Mouse (Mus musculus) liver, embryonic 14.5 days (tissue): ENCODE measurements around the gene Selenos. TPM values are rescaled to one million over a fixed set of nuclear protein-coding genes. Genes with fewer than 3 reads are reported as not detected.

Experiments used
- ATAC-seq: fragments of 200-750 bp; cut with Nextera tagmentation; 2 replicates; pipeline ENCODE4 v1.8.0; 2017; ENCODE audit warnings: moderate number of reproducible peaks, mild to moderate bottlenecking, moderate library complexity; ENCODE audit not compliant: insufficient read depth
- DNase-seq, 3 experiments: peaks; one replicate each; pipeline ENCODE4 v3.0.0-alpha.2; 2012 to 2013; ENCODE audit warnings: low read depth in 3 of 3, low spot score in 3 of 3
- H3K27ac ChIP-seq: fragments of 300-500 bp; sonication (generic); 2 replicates; pipeline ENCODE4 v1.5.1; 2014; ENCODE audit warnings: moderate library complexity, mild to moderate bottlenecking, control low read depth, inconsistent platforms
- H3K27me3 ChIP-seq: fragments of 300-500 bp; sonication (generic); 2 replicates; pipeline ENCODE4 v1.6.1; 2014; ENCODE audit warnings: mild to moderate bottlenecking, low read length, moderate library complexity; ENCODE audit not compliant: control insufficient read depth, insufficient read depth
- H3K36me3 ChIP-seq: fragments of 300-500 bp; sonication (generic); replicated peaks from 2 replicates; pipeline ENCODE4 v1.6.1; 2014; ENCODE audit warnings: low read depth; ENCODE audit not compliant: control insufficient read depth, insufficient read depth
- H3K4me1 ChIP-seq, 2 experiments: fragments of 200-500 bp in 1 of 2; fragments of 300-500 bp in 1 of 2; sonication (generic) in 1 of 2; replicated peaks; 2 replicates each; pipeline ENCODE4 v1.6.1; 2012 to 2014; ENCODE audit warnings: antibody characterized with exemption in 1 of 2, inconsistent platforms in 1 of 2, low read length in 1 of 2; ENCODE audit not compliant: control insufficient read depth in 2 of 2, insufficient read depth in 2 of 2
- H3K4me2 ChIP-seq: fragments of 300-500 bp; sonication (generic); 2 replicates; pipeline ENCODE4 v1.6.1; 2014; ENCODE audit warnings: low read depth, mild to moderate bottlenecking, control low read depth, moderate library complexity
- H3K4me3 ChIP-seq, 2 experiments: fragments of 200-500 bp in 1 of 2; fragments of 300-500 bp in 1 of 2; sonication (generic) in 1 of 2; 2 replicates each; pipeline ENCODE4 v1.5.1; 2012 to 2014; ENCODE audit warnings: low read depth in 2 of 2, low read length in 2 of 2, mild to moderate bottlenecking in 2 of 2, control low read depth in 1 of 2, inconsistent platforms in 1 of 2, moderate library complexity in 1 of 2; ENCODE audit not compliant: insufficient read depth in 1 of 2
- H3K9ac ChIP-seq: fragments of 300-500 bp; sonication (generic); replicated peaks from 2 replicates; pipeline ENCODE4 v1.6.1; 2014; ENCODE audit warnings: mild to moderate bottlenecking, control low read depth, moderate library complexity
- H3K9me3 ChIP-seq: fragments of 300-500 bp; sonication (generic); 2 replicates; pipeline ENCODE4 v1.6.1; 2016; ENCODE audit warnings: low read length, mixed read lengths; ENCODE audit not compliant: control insufficient read depth
- CTCF ChIP-seq: IDR thresholded peaks from 2 replicates; pipeline ENCODE4 v1.5.1; 2016; ENCODE audit warnings: antibody characterized with exemption, low read depth, control low read depth
- EP300 ChIP-seq: IDR thresholded peaks from 2 replicates; pipeline ENCODE4 v1.6.1; 2016; ENCODE audit warnings: antibody characterized with exemption, low read depth
- WGBS: fragments of 180-500 bp; shearing (Covaris S2); extraction: QIAGEN DNeasy Blood & Tissue Kit; methylation state at CpG from one replicate; pipeline ENCODE4 v1.1.7; 2014; ENCODE audit not compliant: insufficient replicate concordance; 5-methylcytosine and 5-hydroxymethylcytosine counted together
- polyA plus RNA-seq, 2 experiments: library from polyadenylated mRNA; depleted of rRNA in 1 of 2; stranded (reverse) in 1 of 2; unstranded in 1 of 2; fragments of >200 nt; fragmentation: Nextera tagmentation in 1 of 2; extraction: Ambion mirVana in 1 of 2; gene quantifications; 2 replicates each; pipeline versions ENCODE4 v1.2.1 to v1.2.3; 2012 to 2014

Gene Selenos
- polyA plus RNA-seq, 2 experiments = 39.8 to 62.7 TPM

- Histone ChIP-seq H3K36me3 (no peaks in the 10 kb centered on the region), H3K4me3 (no peak overlapping the region), H3K4me1 (peaks cover 2 to 4% of the 10 kb centered on the region in 2 experiments; a peak in 2 of 4 replicates), H3K4me2 (no peak overlapping the region), H3K27ac (no peak overlapping the region), H3K9me3 (no peaks in the 10 kb centered on the region), H3K9ac (no peak overlapping the region), H3K27me3 (no peaks in the 10 kb centered on the region; the same call in 1 of the 2 replicates)
- DNase-seq = no peak
- 53% methylated on average over 4 of the region's 4 CpGs for WGBS
- no peak for ATAC-seq
- no peak for TF ChIP-seq EP300
- TF ChIP-seq CTCF = no peak
Observed at GRCm38 (mm10) chr7:66105771-66106170, 26.3 kb downstream of the Selenos start.

DNA sequence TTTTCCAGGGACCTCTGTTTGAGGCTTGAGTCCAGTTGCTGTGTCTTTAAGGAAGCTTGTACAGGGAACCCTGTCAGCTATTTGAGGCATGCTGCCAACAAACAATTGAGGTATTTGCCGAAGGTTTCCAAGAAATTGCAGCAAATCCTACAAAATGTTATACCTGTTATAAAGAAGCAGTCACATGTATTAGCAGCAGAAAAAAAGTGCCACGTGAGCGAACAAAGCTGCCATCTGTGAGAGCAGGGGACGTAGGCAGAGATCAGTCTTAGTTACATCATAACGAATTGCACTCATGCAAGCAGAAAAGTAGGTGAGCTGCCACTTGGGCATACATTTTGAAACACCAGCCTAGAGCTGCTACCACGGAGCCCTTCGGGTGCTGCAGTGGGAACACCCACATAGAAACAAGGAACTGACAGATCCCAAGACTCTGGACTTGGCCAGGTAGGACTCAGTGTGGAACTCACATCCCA is 27.2 kb downstream of the Selenos start:
- Histone ChIP-seq H3K36me3 (no peaks in the 10 kb centered on the region), H3K4me1 (peaks cover 2 to 7% of the 10 kb centered on the region in 2 experiments; a peak in 3 of 4 replicates), H3K27me3 (no peaks in the 10 kb centered on the region; the same call in 1 of the 2 replicates), H3K4me3 (no peak overlapping the region), H3K4me2 (no peak overlapping the region), H3K9ac (no peak overlapping the region), H3K27ac (no peak overlapping the region), H3K9me3 (no peaks in the 10 kb centered on the region)
- 64% methylated on average over 7 of the region's 7 CpGs for WGBS
- TF ChIP-seq CTCF = no peak
- TF ChIP-seq EP300 = no peak
- DNase-seq = no peak
- ATAC-seq = no peak

DNA sequence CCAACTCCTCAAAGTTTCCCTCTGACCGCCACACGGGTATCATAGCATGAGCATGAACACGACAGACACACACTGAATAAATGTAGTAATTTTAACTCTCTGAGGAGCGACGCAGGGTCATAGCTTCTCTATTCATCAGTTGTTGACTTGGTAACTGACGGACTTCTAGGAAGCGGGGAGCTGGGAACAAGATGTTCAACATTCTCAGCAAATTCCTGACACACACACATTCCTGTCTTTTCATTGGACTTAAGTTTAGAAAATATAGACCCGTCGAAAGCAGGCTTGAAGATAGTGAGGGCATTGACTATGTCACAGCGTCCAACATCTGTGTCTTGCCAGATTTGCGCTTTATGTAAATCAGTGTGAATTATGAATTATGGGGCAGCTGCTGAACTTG is 27.8 kb downstream of the Selenos start:
- Histone ChIP-seq H3K27me3 (no peaks in the 10 kb centered on the region; the same call in 1 of the 2 replicates), H3K4me2 (no peak overlapping the region), H3K9me3 (no peaks in the 10 kb centered on the region), H3K27ac (no peak overlapping the region), H3K36me3 (no peaks in the 10 kb centered on the region), H3K9ac (no peak overlapping the region), H3K4me3 (no peak overlapping the region), H3K4me1 (peaks cover 8 to 10% of the 10 kb centered on the region in 2 experiments)
- DNase-seq (no peak), ATAC-seq (no peak)
- 74% methylated on average over 11 of the region's 11 CpGs for WGBS
- no peak for TF ChIP-seq EP300
- no peak for TF ChIP-seq CTCF

DNA sequence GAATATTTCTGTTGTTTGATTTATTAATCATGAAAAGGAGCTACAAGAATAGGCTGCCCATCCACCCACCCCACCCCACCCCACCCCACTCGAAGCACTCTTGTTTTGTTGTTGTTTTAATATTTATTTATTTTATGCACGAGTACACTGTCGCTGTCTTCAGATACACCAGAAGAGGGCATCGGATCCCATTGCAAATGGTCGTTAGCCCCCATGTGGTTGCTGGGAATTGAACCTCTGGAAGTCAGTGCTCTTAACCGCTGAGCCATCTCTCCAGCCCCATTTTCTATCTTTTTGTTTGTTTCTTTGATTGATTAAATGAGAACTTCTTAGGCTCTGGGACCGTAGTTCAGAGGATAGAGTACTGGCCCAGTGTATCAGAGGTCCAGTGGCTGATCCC is 28.5 kb downstream of the Selenos start:
- H3K36me3 ChIP-seq = no peaks in the 10 kb centered on the region
- H3K4me2 ChIP-seq = no peak overlapping the region

DNA sequence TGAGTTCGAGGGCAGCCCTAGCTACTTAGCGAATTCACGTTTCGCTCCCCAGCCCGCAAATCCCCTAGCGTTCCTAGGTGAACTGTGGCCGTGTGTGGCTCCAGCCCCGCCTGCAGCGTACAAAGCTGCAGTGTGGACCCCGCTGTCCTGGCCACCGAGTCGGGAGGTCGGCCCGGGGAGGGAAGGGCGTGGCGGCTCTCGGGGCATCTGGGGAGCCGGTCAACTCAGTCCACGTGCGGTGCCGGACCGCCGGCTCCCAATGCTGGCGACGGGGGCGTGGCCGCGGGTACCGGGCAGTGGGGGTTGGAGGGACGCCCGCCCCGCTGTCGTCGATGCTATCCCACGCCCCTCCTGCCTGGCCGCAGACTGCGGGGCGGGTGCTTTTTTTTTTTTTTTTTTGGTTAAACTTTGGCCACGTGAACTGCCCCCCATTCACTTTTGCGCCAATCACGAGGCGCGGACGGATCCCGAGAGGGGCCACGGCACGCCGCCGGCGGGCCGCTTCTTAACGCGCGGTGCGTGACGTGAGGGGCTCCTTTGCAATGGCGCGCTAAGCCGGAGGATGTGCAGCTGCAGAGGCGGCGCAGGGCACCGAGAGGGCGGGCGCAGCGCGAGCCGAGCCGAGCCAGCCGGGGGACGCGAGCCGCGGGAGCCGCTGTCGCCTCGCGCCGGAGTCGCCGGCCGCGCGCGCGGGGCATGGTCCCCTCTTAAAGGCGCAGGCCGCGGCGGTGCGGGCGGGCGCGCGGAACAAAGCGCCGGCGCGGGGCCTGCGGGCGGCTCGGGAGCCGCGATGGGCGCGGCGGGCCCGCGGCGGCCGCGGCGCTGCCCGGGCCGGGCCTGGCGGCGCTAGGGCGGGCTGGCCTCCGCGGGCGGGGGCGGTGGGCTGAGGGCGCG is 29.8 kb downstream of the Selenos start, which contains the start of gene Chsy1:
Chsy1 (plus strand) TSS at position 555 of the 894 bp plus-strand sequence.
- peak; percentile 68 to 73 (median 73) for DNase-seq
- H3K27me3 ChIP-seq = no peaks in the 10 kb centered on the region; the same call in 1 of the 2 replicates
- peaks cover 23 to 25% of the 10 kb centered on the region in 2 experiments for H3K4me1 ChIP-seq
- no peaks in the 10 kb centered on the region for H3K9me3 ChIP-seq
- no peaks in the 10 kb centered on the region for H3K36me3 ChIP-seq
- peak within 1 kb of the TSS; percentile 77 to 88 for H3K4me3 ChIP-seq
- no peak; the same call in 1 of the 2 replicates for TF ChIP-seq CTCF
- TF ChIP-seq EP300 = 0 out of 2 replicates have a peak, but pooled peaks have one; percentile 28
- peak; percentile 66 for ATAC-seq
- peak within 1 kb of the TSS; percentile 73 for H3K27ac ChIP-seq
- H3K4me2 ChIP-seq = peak within 1 kb of the TSS; percentile 75
- under 1% methylated on average over 90 of the region's 123 CpGs for WGBS
- H3K9ac ChIP-seq = peak within 1 kb of the TSS; percentile 84

More for the DNA sequence above, 28.5 kb downstream of the Selenos start:
- no peak for TF ChIP-seq EP300
- TF ChIP-seq CTCF = peak; percentile 63
- Histone ChIP-seq H3K27ac (no peak overlapping the region), H3K4me1 (peaks cover 13 to 15% of the 10 kb centered on the region in 2 experiments), H3K27me3 (no peaks in the 10 kb centered on the region; the same call in 1 of the 2 replicates), H3K9me3 (no peaks in the 10 kb centered on the region), H3K4me3 (no peak overlapping the region), H3K9ac (no peak overlapping the region)
- ATAC-seq (no peak), DNase-seq (no peak)
- WGBS = 11% methylated on average over 7 of the region's 7 CpGs
